Mouse (Mus musculus) kidney, adult 8-10 months (tissue): Measurements from ENCODE around the gene Ubac2.

Source experiments
- DNase-seq, 2 experiments: peaks; one replicate each; pipeline ENCODE4 v3.0.0; 2022

Gene Ubac2

GRCm38 (mm10) chr14:121895316-121895715 is 16.9 kb downstream of the Ubac2 start:
- no peak for DNase-seq

DNA sequence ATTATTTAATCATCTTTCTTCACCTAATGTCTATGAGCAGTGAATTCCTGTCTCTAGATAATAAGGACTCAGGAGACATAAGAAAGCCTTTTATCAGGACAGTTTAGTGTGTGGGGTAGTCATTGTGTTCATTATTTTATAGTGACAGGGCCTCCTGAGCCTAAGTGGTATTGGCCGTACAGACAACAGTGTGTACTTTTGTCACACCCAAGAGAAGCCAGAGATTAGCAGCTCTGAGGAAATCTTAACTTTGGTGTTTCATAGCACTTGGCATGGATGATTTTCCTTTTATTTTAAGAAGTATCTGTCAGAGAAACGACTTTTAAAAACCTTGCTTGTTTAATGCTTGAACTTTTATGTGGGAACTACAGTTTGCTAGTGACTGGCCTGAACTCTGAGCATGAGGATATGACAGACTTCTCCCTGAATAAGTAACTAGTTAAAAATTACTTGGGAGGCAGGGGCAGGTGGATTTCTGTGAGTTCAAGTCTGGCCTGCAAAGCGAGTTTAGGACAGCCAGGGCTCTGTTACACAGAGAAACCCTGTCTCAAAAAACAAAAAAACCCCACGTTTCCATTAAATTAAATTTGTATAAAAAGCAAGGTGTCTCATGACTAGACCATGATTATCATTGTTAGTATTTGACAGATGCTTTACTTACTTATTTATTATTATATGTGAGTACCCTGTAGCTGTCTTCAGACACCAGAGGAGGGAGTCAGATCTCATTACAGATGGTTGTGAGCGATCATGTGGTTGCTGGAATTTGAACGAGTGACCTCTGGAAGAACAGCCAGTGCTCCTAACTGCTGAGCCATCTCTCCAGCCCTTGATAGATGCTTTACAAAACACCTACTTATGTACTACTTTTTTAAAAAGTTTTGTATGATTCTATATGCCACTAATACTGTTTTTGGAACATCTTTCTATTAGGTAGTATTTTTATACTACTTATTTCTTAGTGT is 18.0 kb downstream of the Ubac2 start:
- peak; percentile 72 to 74 for DNase-seq

DNA sequence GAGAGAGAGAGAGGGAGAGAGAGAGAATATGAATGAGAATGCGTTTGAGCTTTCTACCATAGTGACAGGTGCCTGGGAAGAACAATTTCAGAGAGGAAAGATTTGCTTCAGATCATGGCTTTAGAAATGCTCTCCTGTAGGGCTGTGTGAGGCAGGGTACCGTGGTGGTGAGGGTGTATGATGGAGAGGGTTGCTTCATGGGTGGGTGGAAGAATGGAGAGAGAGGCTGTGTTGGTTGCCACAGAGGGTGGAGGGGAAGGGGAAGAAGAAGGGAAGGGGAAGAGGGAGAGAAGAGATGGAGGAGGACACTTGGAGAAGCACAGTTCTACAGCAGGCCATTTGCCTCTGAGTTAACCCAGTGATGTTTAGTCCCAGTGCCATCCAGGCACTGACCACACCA is 19.4 kb downstream of the Ubac2 start:
- no peak for DNase-seq

DNA sequence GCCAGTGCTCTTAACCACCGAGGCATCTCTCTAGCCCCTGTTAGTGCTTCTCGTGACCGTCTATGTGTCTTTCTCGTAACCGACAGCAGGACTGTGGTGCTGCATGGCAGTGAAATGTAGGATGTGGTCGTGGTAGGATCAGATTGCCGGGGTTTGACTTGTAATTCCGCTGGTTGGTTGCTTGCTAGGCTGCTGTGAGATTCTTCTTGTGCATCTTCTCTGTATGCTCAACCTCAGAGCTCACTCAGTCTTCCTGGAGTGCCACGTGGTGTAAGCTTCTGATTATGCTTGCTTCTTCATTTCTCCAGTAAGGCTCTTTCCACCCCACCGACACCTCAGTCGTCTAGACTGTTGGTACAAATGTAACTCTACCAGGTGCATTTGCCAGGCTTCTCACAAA is 20.1 kb downstream of the Ubac2 start:
- peak; percentile 25 to 26 for DNase-seq

DNA sequence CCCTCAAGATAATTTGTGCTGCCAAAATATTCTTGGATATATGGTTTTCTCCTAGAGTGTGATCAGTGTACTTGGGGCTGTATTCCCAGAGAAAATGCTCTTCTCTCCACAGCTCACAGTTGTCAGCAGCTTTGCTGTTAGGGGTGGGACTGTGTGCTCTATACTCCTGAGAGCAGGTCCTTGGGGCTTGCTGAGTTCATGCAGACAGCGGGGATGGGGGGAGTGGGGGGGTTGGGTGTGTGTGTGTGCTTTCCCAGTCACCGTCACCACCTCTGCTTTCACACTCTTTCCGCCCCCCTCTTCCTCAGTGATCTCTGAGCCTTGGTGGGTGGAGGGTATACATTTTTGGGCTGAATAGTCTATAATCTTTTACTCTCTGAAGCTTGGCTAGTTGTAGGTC is 20.7 kb downstream of the Ubac2 start:
- no peak for DNase-seq

GRCm38 (mm10) chr14:121901511-121901910 is 23.1 kb downstream of the Ubac2 start:
- no peak for DNase-seq

DNA sequence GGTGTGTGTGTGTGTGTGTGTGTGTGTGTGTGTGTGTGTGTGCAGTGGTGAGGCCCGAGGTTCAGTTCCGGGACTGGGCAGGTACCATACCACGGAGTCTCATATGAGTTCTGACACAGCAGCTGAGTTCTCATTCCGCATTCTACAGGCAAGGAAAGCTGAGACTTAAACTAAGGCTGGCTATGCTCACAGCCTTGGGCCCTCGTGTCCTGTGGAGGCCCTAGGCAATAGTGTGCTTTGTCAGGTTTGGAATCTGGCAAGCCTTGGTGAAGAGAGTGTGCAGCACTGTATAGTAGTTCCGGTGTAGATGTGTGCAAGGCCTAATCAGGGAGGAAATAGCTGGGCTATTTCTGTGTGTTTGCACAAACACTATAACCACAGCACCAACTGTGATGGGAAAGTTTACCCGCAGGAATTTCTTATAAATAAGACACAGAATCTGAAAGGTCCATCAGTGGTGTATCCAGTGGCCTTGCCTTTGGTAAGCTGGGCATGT is 25.0 kb downstream of the Ubac2 start:
- DNase-seq, result no peak

- DNase-seq, result no peak
Measured at GRCm38 (mm10) chr14:121904754-121905153, 26.3 kb downstream of the Ubac2 start.

- no peak for DNase-seq
Measured at GRCm38 (mm10) chr14:121906341-121906991, 28.0 kb downstream of the Ubac2 start.

- DNase-seq, result no peak
Measured at GRCm38 (mm10) chr14:121906992-121907681, 28.7 kb downstream of the Ubac2 start.

GRCm38 (mm10) chr14:121909868-121910267 is 31.4 kb downstream of the Ubac2 start:
- no peak for DNase-seq

GRCm38 (mm10) chr14:121912501-121912900 is 34.1 kb downstream of the Ubac2 start:
- DNase-seq, result no peak

DNA sequence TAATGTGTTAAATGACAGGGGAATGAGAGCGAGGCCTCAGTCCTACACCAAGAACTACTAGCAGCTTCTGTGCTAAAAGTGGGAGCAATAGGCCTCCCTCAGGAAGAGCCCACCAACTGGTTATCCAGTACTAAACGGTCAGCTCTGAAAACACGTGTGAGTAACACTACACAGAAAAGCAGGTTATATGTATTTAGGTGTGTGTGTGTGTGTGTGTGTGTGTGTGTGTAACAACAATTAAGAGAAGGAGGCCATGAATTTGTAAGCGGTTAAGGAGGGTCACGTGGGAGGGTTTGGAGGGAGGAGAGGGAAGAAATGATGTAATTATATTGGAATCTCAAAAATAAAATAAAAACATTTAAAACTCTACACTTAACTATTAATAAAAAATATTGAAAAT is 36.7 kb downstream of the Ubac2 start:
- DNase-seq, result no peak

- DNase-seq, result no peak
Measured at GRCm38 (mm10) chr14:121915621-121916020, 37.2 kb downstream of the Ubac2 start, which contains the start of gene Gpr18. Gene Gpr18, minus strand, starts transcription at chr14:121915781.

DNA sequence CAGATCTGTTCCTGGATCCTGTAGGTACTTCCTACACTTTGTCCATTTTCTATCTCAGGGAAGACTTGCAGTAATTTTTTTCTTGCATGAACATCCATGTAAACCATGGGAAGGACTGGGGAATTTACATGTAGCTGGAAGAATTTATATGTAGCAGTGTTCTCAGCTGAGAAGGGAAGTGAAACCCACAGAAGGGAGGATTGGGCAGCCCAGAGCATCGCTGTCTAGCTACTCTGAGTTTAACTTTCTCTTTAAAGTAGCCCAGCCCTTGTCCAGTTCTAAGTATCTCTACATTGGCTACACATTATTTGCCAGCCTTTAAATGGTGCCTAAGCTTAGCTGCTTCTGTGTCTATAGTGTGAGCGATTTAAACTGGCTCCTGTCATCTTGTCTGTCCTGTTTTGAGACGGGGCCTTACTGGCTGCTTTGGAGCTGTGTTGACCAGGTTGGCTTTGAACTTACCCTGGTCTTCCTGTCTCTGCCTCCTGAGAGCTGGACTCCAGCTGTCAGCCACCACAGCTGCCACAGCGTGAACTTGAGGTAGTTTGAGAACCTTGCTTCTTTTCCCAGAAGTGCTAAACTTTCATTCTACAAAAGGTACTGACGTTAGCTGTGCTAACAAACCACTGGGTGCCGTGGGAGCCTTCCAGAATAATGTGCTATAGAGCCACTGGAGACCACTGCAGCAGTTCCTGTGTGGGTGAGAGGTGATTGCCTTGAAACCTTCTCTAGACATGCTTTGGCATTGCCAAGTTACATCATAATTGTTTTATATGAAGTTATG is 38.1 kb downstream of the Ubac2 start:
- no peak for DNase-seq

DNA sequence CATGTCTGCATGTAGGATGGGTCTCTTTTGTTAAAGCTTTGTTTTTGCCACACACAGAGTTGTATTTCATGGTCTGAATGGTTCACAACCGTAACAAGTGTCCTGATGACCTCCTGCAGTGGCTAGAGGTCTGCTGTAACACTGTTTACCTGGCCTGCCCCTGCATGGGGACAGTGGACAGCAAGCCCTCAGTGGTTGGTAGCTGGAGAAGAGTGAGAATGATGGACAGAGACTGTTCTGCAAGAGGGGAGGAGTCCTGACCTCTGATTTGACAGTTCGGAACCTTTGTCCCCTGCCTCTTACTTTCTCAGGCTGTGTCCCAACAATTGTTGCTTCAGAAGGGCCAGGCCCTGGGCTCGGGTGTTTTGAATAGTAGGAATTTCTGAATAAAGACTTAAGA is 39.8 kb downstream of the Ubac2 start:
- no peak for DNase-seq

DNA sequence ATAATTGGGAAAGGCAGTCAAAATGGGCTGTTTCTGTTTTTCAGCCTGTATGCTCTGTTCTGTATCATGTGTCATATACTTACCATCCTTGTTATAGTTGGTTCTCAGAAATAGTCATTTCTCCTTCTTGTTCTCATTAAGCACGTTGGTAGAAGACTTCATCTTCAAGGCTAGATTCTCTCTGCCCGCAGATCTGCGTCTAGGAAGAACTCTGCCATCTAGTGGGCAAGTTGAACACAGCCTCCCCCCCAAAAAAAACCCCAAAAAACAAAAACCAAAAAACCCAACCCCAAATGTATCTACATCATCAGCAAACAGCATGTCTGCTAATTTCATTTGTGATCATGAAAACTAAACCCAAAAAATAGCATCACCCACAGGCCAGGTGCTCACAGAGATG is 41.3 kb downstream of the Ubac2 start:
- DNase-seq, result no peak

DNA sequence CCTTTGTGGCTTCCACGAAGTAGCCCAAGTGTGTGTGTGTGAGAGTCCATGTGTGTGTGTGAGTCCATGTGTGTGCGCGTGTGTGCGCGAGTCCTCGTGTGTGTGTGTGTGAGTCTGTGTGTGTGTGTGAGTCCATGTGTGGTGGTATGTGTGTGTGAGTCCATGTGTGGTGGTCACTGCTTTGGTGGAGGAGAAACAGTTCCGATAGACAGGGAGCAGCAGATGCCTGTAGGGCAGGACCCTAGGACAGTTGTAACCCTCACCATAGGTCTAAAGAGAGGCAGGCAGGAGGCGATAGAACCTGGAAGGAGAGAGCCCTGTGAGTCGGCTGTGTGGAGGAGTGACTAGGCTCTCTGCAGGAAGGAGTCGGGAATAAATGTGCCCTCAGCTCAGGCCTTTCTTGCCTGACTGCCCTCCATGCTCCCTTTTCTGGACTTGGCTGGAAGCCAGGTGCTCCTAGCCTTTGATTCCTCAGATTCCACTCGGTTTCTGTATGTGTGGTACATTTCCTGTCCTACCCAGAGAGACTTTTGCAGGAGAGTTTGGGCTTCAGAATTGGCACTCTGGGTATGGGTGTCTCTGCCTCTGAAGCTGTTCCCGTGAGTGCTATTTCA is 42.2 kb downstream of the Ubac2 start:
- DNase-seq, result peak; percentile 74 to 80

DNA sequence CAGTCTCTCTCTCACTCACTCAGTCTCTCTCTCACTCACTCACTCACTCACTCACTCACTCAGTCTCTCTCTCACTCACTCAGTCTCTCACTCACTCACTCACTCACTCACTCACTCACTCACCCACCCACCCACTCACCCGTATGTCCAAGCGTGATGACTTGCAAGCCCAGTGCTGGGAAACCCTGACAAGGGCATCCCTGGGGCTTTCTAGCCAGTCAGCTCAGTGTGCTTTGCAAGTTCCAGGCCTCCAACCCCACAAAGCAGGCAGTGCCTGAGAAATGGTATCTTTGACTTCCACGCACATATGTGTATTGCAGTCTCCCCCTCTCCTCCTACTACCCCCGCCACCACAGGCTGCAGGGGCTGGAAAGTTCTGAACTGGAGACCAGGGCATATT is 43.6 kb downstream of the Ubac2 start:
- no peak for DNase-seq

DNA sequence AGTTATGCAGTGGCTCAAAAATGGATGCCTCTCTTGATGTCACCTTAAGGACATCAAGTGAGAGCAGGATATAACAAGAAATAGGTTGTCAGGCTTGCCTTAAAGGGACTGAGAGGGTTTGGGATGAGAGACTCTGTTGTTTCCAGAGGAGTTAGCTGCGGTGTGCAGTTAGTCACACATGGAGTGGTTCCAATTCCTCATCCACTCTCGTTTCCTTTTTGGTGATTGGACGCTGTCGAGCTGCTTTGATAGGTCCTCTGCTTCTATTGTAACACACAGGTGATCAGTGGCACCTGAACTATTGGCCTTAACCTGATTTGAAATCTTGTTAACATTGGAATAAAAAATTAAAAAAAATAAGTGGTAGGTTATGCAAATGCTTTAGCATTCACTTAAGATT is 44.3 kb downstream of the Ubac2 start:
- DNase-seq, result no peak

DNA sequence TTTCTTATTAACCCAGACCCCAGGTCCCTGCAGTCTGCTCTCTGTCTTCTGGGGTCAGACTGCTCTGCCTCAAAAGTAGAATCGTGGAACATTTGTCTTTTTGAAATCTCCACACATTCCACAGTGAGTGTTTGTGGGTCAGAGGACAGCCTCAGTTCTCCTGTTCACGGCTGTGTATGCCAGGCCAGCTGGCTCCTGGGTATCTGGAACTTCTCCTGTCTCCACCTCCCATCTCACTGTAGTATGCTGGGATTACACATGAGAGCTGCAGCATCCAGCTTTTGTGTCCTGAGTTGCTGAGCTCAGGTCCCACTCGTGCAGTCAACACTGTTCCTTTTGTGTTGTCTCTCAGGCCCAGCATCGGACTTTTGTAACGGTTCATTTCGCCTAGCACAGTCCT is 46.5 kb downstream of the Ubac2 start:
- no peak for DNase-seq

GRCm38 (mm10) chr14:121926901-121927300 is 48.5 kb downstream of the Ubac2 start:
- no peak for DNase-seq
